Mouse (Mus musculus): ENCODE data around the gene Kcnk15. TPM values are rescaled to one million over a fixed set of nuclear protein-coding genes. Genes with fewer than 3 reads are reported as not detected.

The Kcnk15 gene
- polyA plus RNA-seq, 1 experiment from 2014 or later: not detected

DNA sequence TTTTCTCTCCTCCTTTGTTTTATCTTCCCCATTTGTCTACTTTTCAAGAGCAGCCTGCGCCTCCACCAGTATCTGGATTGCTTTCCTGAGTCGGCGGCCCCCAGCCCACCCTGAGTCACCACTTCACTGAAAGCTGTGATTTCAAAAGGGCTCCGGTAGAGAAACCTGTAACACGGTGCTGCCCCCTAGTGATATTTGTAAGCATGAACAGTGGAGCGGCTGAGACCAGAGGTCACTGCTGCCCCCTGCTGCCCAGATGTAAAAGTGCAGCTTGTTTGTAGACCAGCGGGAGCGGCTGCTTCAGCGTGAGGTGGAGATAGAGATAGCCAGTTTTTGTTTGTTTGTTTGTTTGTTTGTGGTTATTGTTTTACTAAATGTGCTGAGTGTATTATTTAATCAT is 15.4 kb upstream of the Kcnk15 start:
- Histone ChIP-seq H3K9ac (no peak overlapping the region), H3K9me3 (0 out of 2 replicates have a peak, but pooled peaks cover 4% of the 10 kb centered on the region), H3K4me1 (replicated peaks) (no peaks in the 10 kb centered on the region), H3K27me3 (peaks cover 3% of the 10 kb centered on the region; the same call in 1 of the 2 replicates), H3K4me2 (no peak overlapping the region), H3K4me3 (no peak overlapping the region), H3K36me3 (no peaks in the 10 kb centered on the region), H3K27ac (replicated peaks) (no peak overlapping the region)
- WGBS: 30% methylated on average over 9 of the region's 9 CpGs
- ATAC-seq (ENCODE audit: low read depth): peak; percentile 36; the same call in 1 of the 2 replicates

DNA sequence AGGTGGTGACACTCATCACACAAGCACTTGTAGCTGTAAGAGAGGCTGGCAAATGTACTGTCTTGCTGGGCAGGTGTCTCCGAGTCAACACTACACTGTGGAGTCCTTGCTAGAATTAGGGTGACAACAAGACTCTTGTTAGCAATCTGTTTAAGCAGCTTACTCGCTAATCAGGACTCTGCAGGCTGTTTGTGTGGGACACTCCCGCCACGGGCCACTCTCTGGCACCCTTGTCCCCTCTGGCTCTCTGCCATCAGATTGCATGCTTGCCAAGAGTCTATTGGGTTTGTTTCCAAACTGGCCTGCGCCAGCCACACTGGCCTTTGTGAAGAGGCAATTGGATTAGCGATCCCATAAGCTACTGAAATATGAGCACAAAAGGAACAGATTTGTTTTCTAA is 13.9 kb upstream of the Kcnk15 start:
- ATAC-seq (ENCODE audit: low read depth): no peak
- H3K27ac ChIP-seq (replicated peaks): no peak overlapping the region
- H3K36me3 ChIP-seq: no peaks in the 10 kb centered on the region
- no peak overlapping the region for H3K4me3 ChIP-seq
- WGBS: 47% methylated on average over 6 of the region's 6 CpGs
- H3K27me3 ChIP-seq: peaks cover 3% of the 10 kb centered on the region; the same call in 1 of the 2 replicates
- H3K4me1 ChIP-seq (replicated peaks): no peaks in the 10 kb centered on the region
- H3K9ac ChIP-seq: no peak overlapping the region
- no peak overlapping the region for H3K4me2 ChIP-seq
- H3K9me3 ChIP-seq: 0 out of 2 replicates have a peak, but pooled peaks cover 4% of the 10 kb centered on the region

DNA sequence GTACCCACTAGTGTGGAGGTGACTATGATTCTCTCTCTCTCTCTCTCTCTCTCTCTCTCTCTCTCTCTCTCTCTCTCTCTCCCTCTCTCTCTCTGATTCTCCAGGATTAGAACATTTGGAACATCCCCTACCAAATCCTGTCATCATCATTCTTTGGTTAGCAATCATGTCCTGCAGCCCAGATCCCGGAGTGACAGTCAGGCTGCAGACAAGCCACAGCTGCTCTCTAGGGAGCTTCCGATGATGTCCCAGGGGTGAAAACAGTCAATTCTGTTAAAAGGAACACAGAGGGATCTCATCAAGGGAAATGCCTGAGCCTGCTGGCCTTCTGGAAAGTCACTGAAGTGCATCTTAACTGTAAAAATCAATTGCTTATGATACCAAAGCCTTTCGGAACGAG is 11.4 kb upstream of the Kcnk15 start:
- H3K9me3 ChIP-seq: 0 out of 2 replicates have a peak, but pooled peaks cover 1% of the 10 kb centered on the region
- no peaks in the 10 kb centered on the region for H3K4me1 ChIP-seq (replicated peaks)
- H3K4me2 ChIP-seq: no peak overlapping the region
- peaks cover 3% of the 10 kb centered on the region; the same call in 1 of the 2 replicates for H3K27me3 ChIP-seq
- H3K9ac ChIP-seq: no peak overlapping the region
- no peak for ATAC-seq (ENCODE audit: low read depth)
- WGBS: 57% methylated on average over 4 of the region's 4 CpGs
- no peaks in the 10 kb centered on the region for H3K36me3 ChIP-seq
- no peak overlapping the region for H3K27ac ChIP-seq (replicated peaks)
- no peak overlapping the region for H3K4me3 ChIP-seq

DNA sequence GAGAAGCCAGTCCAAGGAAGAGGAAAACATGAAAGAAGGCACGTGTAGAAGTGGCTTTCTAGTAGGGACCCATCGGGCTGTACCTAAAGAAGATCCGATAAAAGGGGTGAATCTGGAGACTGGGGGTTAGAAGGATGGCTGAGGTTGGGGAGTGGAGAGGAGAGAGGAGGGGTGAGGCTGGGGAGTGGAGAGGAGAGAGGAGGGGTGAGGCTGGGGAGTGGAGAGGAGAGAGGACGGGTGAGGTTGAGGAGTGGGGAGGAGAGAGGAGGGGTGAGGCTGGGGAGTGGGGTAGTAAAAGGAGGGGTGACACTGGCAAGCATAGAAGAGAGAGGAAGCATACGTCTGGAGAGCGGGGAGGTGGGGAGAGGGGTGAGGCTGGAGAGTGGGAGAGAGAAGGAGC is 3.8 kb downstream of the Kcnk15 start:
- no peaks in the 10 kb centered on the region for H3K36me3 ChIP-seq
- no peak overlapping the region for H3K4me3 ChIP-seq
- H3K4me1 ChIP-seq (replicated peaks): peaks cover 13% of the 10 kb centered on the region
- no peak for ATAC-seq (ENCODE audit: low read depth)
- no peaks in the 10 kb centered on the region for H3K9me3 ChIP-seq
- peaks cover 70% of the 10 kb centered on the region for H3K27me3 ChIP-seq
- WGBS: 76% methylated on average over 6 of the region's 6 CpGs
- H3K27ac ChIP-seq (replicated peaks): no peak overlapping the region
- H3K9ac ChIP-seq: no peak overlapping the region
- no peak overlapping the region for H3K4me2 ChIP-seq

DNA sequence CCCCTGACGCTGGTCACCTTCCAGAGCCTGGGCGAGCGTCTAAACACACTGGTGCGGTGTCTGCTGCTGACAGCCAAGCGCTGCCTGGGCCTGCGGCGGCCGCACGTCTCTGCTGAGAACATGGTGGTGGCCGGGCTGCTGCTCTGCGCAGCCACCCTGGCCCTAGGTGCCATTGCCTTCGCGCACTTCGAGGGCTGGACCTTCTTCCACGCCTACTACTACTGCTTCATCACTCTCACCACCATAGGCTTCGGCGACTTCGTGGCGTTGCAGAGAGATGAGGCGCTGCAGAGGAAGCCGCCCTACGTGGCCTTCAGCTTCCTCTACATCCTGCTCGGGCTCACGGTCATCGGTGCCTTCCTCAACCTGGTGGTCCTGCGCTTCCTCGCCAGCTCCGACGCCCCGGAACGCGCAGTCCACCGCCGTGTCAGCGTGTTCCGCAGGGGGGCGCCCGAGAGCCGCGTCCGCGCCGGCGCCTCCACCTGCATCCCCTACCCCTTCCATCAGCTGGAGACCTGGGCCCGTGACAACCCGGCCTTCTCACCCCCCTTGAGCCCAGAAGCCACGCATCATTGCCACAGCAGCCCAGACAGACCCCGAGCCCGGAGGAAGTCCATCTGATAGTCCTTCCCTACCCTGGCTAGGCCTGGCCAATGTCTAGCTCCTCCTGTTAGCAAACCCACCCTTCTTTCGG is 5.0 kb downstream of the Kcnk15 start:
- H3K27ac ChIP-seq (replicated peaks): no peak overlapping the region
- H3K9me3 ChIP-seq: no peaks in the 10 kb centered on the region
- peak overlapping the region; percentile 54; the same call in 1 of the 2 replicates for H3K9ac ChIP-seq
- 12% methylated on average over 50 of the region's 50 CpGs for WGBS
- H3K4me2 ChIP-seq: peak overlapping the region; percentile 49
- peaks cover 60% of the 10 kb centered on the region for H3K27me3 ChIP-seq
- H3K4me1 ChIP-seq (replicated peaks): peaks cover 13% of the 10 kb centered on the region
- peak; percentile 60 for ATAC-seq (ENCODE audit: low read depth)
- H3K36me3 ChIP-seq: 0 out of 2 replicates have a peak, but pooled peaks cover 3% of the 10 kb centered on the region
- H3K4me3 ChIP-seq: 0 out of 2 replicates have a peak overlapping the region, but pooled peaks have one; percentile 10

DNA sequence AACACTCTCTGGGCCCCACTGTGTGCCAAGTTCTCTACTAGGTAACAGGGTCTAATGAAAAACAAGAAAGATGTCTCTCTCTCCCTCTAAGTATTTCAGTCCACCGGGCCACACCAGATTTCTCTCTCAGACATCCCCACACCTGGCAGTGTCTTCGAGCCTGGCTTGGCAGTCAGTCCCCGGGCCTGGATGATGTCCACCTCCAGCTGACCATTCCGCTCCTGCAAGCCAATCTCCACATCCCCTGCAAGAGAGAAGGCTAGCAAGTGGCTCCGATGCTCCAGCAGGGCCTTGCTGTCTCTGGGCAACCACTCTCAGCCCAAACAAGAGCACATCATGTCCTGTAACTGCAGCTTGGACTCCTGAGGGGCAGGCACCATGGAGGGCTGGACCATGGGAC is 11.9 kb downstream of the Kcnk15 start:
- Histone ChIP-seq H3K4me3 (no peak overlapping the region), H3K4me1 (replicated peaks) (peaks cover 9% of the 10 kb centered on the region), H3K4me2 (no peak overlapping the region), H3K9me3 (no peaks in the 10 kb centered on the region), H3K27ac (replicated peaks) (no peak overlapping the region), H3K27me3 (no peaks in the 10 kb centered on the region), H3K36me3 (0 out of 2 replicates have a peak, but pooled peaks cover 3% of the 10 kb centered on the region), H3K9ac (no peak overlapping the region)
- ATAC-seq (ENCODE audit: low read depth): no peak
- 91% methylated on average over 5 of the region's 5 CpGs for WGBS

DNA sequence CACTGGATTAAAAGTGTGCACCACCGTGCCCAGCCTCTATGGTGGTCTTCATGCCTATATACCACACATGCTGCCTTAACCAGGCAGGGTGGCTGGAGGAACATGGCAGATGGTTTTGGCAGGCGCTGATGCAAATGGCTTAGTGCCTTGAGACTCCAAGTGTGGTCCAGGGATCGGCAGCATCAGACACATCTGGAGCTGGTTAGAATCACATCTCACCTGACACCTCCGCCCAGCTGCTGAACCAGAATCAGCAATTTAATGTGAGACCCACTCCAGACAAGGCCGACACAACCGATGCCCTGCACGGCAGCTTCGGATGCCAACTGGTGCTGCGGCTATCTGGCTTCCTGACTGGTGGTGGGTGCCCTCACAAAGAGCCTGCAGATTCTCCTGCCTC is 12.6 kb downstream of the Kcnk15 start:
- no peak for ATAC-seq (ENCODE audit: low read depth)
- Histone ChIP-seq H3K27ac (replicated peaks) (no peak overlapping the region), H3K9ac (no peak overlapping the region), H3K4me3 (no peak overlapping the region), H3K9me3 (no peaks in the 10 kb centered on the region), H3K4me1 (replicated peaks) (peaks cover 14% of the 10 kb centered on the region), H3K36me3 (0 out of 2 replicates have a peak, but pooled peaks cover 3% of the 10 kb centered on the region), H3K27me3 (no peaks in the 10 kb centered on the region), H3K4me2 (no peak overlapping the region)
- 87% methylated on average over 9 of the region's 9 CpGs for WGBS

DNA sequence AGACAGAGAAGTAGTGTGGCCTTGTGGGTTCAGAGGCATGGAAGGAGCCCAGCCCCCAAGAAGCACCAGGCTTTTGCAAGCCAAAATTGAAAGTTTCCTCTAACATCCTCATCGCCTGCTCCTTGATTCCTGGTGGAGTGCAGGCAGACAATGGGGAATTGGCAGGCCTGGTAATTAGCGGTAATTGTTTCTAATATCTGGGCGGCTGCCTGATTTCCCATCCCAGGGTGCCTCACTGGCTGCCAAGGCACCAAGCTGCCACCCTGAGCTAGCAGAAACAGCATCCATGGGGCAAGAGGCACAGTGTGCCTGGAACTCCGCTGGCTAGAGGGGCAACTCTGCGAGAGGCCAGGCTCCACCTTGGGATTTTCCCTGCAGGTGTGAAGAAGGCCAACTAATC is 16.3 kb downstream of the Kcnk15 start:
- no peaks in the 10 kb centered on the region for H3K36me3 ChIP-seq
- H3K27me3 ChIP-seq: no peaks in the 10 kb centered on the region
- whole genome bisulfite sequencing: 43% methylated on average over 5 of the region's 5 CpGs
- ATAC-seq (ENCODE audit: low read depth): no peak; the same call in 1 of the 2 replicates
- H3K27ac ChIP-seq (replicated peaks): 0 out of 2 replicates have a peak overlapping the region, but pooled peaks have one; percentile 23
- no peaks in the 10 kb centered on the region for H3K9me3 ChIP-seq
- H3K4me1 ChIP-seq (replicated peaks): peaks cover 17% of the 10 kb centered on the region
- H3K9ac ChIP-seq: 0 out of 2 replicates have a peak overlapping the region, but pooled peaks have one; percentile 1
- no peak overlapping the region for H3K4me3 ChIP-seq
- H3K4me2 ChIP-seq: no peak overlapping the region

DNA sequence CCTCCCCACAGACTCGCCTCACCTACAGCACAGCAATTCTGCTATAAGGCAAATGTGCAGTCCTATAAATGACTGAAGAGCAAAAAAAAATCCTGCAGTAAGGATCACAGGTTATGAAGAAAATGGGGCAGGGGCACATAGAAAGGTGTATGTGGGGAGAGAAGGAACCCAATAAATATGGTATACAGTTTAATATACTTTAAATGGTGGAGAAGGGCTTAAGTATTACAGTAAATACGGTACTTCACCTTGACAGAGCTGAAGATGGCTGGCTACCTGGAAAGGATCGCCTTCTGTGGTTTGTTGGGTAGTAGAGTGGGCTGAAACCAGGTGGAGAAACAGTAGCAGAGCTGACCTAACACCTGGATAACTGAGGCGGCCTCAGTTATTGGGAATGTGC is 17.8 kb downstream of the Kcnk15 start:
- no peaks in the 10 kb centered on the region for H3K36me3 ChIP-seq
- ATAC-seq (ENCODE audit: low read depth): no peak
- WGBS: 79% methylated on average over 4 of the region's 4 CpGs
- peaks cover 31% of the 10 kb centered on the region for H3K4me1 ChIP-seq (replicated peaks)
- no peak overlapping the region for H3K9ac ChIP-seq
- H3K4me3 ChIP-seq: no peak overlapping the region
- no peaks in the 10 kb centered on the region for H3K9me3 ChIP-seq
- H3K4me2 ChIP-seq: no peak overlapping the region
- H3K27ac ChIP-seq (replicated peaks): no peak overlapping the region
- no peaks in the 10 kb centered on the region for H3K27me3 ChIP-seq

DNA sequence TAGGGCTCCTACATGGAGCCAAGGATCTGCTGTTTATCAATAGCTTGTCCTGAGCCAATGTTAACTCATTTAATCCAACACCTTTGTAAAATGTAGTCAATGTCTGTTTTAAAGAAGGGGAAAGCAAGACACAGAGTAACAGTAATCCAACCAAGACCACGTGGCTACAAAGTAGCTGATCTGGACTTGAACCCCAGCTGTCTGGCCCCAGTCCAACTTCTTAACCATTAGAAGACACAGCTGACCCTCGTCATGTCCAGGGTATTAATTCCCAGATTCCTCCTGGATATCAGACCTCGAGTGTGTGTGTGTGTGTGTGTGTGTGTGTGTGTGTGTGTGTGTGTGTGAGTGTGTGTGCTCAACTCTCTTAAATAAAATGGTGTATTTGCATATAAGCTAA is 18.5 kb downstream of the Kcnk15 start:
- no peak overlapping the region for H3K4me2 ChIP-seq
- no peak overlapping the region for H3K9ac ChIP-seq
- H3K27me3 ChIP-seq: no peaks in the 10 kb centered on the region
- peaks cover 38% of the 10 kb centered on the region for H3K4me1 ChIP-seq (replicated peaks)
- no peak for ATAC-seq (ENCODE audit: low read depth)
- 58% methylated on average over 3 of the region's 3 CpGs for WGBS
- H3K4me3 ChIP-seq: no peak overlapping the region
- no peaks in the 10 kb centered on the region for H3K36me3 ChIP-seq
- H3K27ac ChIP-seq (replicated peaks): no peak overlapping the region
- no peaks in the 10 kb centered on the region for H3K9me3 ChIP-seq

DNA sequence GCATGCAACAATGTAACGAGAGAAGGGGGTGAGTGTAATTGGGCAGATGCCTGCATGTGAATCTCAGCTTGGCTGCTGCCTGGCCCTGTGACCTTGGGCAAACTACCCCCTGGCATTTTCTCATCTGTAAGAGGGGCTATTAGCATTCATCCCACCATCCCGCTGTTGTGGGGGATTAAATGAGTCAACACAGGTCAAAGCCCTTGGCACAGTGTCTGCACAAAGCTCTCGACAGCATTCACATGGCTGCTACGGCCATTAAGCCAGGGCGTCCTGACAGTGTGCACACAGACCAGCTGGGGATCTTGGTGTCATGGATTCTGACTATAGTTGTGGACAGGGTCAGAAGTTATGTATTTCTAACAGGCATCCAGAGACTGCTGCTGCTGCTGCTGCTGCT is 21.4 kb downstream of the Kcnk15 start:
- H3K9me3 ChIP-seq: no peaks in the 10 kb centered on the region
- WGBS: 18% methylated on average over 5 of the region's 5 CpGs
- ATAC-seq (ENCODE audit: low read depth): 0 out of 2 replicates have a peak, but pooled peaks have one; percentile 41
- peak overlapping the region; percentile 34; the same call in 1 of the 2 replicates for H3K27ac ChIP-seq (replicated peaks)
- H3K4me2 ChIP-seq: no peak overlapping the region
- no peak overlapping the region for H3K9ac ChIP-seq
- H3K4me1 ChIP-seq (replicated peaks): peaks cover 38% of the 10 kb centered on the region
- no peaks in the 10 kb centered on the region for H3K36me3 ChIP-seq
- no peak overlapping the region for H3K4me3 ChIP-seq
- no peaks in the 10 kb centered on the region for H3K27me3 ChIP-seq

DNA sequence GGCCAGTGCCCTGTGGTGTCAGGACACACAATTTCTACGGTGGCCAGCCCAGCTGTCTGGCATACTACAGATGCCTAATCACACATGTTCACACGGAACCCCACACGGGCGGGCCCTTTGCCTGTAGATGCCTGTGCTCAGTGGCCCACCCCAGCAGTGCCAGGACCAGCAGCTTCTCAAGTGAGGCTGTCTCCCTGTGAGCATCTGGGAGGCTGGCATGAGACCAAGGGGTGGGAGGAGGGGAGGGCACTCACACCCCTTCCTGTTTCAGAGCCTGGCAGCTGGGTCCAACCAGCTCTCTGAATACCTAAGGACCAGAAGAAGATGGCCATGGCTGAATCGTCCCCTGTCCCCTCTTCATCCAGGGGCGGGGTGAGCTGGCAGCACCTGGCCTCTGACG is 22.0 kb downstream of the Kcnk15 start:
- Histone ChIP-seq H3K4me1 (replicated peaks) (peaks cover 32% of the 10 kb centered on the region), H3K27ac (replicated peaks) (peak overlapping the region; percentile 34), H3K9ac (no peak overlapping the region), H3K4me2 (no peak overlapping the region), H3K27me3 (no peaks in the 10 kb centered on the region), H3K9me3 (no peaks in the 10 kb centered on the region), H3K36me3 (no peaks in the 10 kb centered on the region), H3K4me3 (no peak overlapping the region)
- WGBS: 60% methylated on average over 7 of the region's 7 CpGs
- peak; percentile 78 for ATAC-seq (ENCODE audit: low read depth)

Measured in neural tube, embryonic 13.5 days (tissue).